Mouse (Mus musculus): ENCODE measurements around the gene Peli2. TPM values are rescaled to one million over a fixed set of nuclear protein-coding genes. Genes with fewer than 3 reads are reported as not detected.
A peak's percentile ranks its signal among the peaks of the same experiment; 100 is the strongest.

The Peli2 gene
- polyA plus RNA-seq, 1 experiment from 2014 or later = 11.7 TPM

GRCm38 (mm10) chr14:48086682-48087297, 33.8 kb upstream of the Peli2 start:
- Histone ChIP-seq H3K27ac (ENCODE audit: low read length) (peak overlapping the region; percentile 11; the same call in 1 of the 2 replicates), H3K9ac (replicated peaks; ENCODE audit: low read depth) (no peak overlapping the region), H3K4me1 (ENCODE audit: insufficient read depth, low read depth, low read length) (0 out of 2 replicates have a peak, but pooled peaks cover 6% of the 10 kb centered on the region), H3K27me3 (replicated peaks; ENCODE audit: insufficient read depth, low read length) (no peaks in the 10 kb centered on the region), H3K4me3 (ENCODE audit: low read depth, low read length) (no peak overlapping the region), H3K9me3 (ENCODE audit: low read length) (no peaks in the 10 kb centered on the region), H3K36me3 (ENCODE audit: insufficient read depth, low read length) (no peaks in the 10 kb centered on the region), H3K4me2 (replicated peaks; ENCODE audit: low read depth, low read length) (no peak overlapping the region)
- WGBS = 44% methylated on average over 7 of the region's 7 CpGs
- DNase-seq (ENCODE audit: low spot score) = peak; percentile 65
- peak; percentile 39; the same call in 1 of the 2 replicates for ATAC-seq
- TF ChIP-seq CTCF (IDR thresholded peaks at IDR 0.05) = no peak
- TF ChIP-seq EP300 (IDR thresholded peaks at IDR 0.05) = no peak

GRCm38 (mm10) chr14:48087298-48087830, 33.3 kb upstream of the Peli2 start:
- DNase-seq (ENCODE audit: low spot score) = no peak
- Histone ChIP-seq H3K36me3 (ENCODE audit: insufficient read depth, low read length) (no peaks in the 10 kb centered on the region), H3K4me1 (ENCODE audit: insufficient read depth, low read depth, low read length) (0 out of 2 replicates have a peak, but pooled peaks cover 6% of the 10 kb centered on the region), H3K4me3 (ENCODE audit: low read depth, low read length) (no peak overlapping the region), H3K27ac (ENCODE audit: low read length) (no peak overlapping the region), H3K4me2 (replicated peaks; ENCODE audit: low read depth, low read length) (no peak overlapping the region), H3K9me3 (ENCODE audit: low read length) (no peaks in the 10 kb centered on the region), H3K9ac (replicated peaks; ENCODE audit: low read depth) (no peak overlapping the region), H3K27me3 (replicated peaks; ENCODE audit: insufficient read depth, low read length) (no peaks in the 10 kb centered on the region)
- no peak for TF ChIP-seq EP300 (IDR thresholded peaks at IDR 0.05)
- TF ChIP-seq CTCF (IDR thresholded peaks at IDR 0.05) = no peak
- ATAC-seq = no peak
- 58% methylated on average over 8 of the region's 8 CpGs for WGBS

GRCm38 (mm10) chr14:48090465-48090864, 30.2 kb upstream of the Peli2 start:
- H3K9me3 ChIP-seq (ENCODE audit: low read length) = no peaks in the 10 kb centered on the region
- peak; percentile 61 for TF ChIP-seq EP300 (IDR thresholded peaks at IDR 0.05)
- no peak for TF ChIP-seq CTCF (IDR thresholded peaks at IDR 0.05)
- no peak overlapping the region for H3K9ac ChIP-seq (replicated peaks; ENCODE audit: low read depth)
- WGBS = 37% methylated on average over 4 of the region's 4 CpGs
- no peak overlapping the region for H3K4me2 ChIP-seq (replicated peaks; ENCODE audit: low read depth, low read length)
- H3K4me1 ChIP-seq (ENCODE audit: insufficient read depth, low read depth, low read length) = 0 out of 2 replicates have a peak, but pooled peaks cover 6% of the 10 kb centered on the region
- H3K36me3 ChIP-seq (ENCODE audit: insufficient read depth, low read length) = no peaks in the 10 kb centered on the region
- no peak overlapping the region for H3K4me3 ChIP-seq (ENCODE audit: low read depth, low read length)
- ATAC-seq (peak; percentile 37), DNase-seq (ENCODE audit: low spot score) (peak; percentile 71)
- no peaks in the 10 kb centered on the region for H3K27me3 ChIP-seq (replicated peaks; ENCODE audit: insufficient read depth, low read length)
- no peak overlapping the region for H3K27ac ChIP-seq (ENCODE audit: low read length)

- WGBS = 73% methylated on average over 8 of the region's 8 CpGs
- Histone ChIP-seq H3K9ac (replicated peaks; ENCODE audit: low read depth) (no peak overlapping the region), H3K9me3 (ENCODE audit: low read length) (no peaks in the 10 kb centered on the region), H3K4me3 (ENCODE audit: low read depth, low read length) (no peak overlapping the region), H3K4me2 (replicated peaks; ENCODE audit: low read depth, low read length) (no peak overlapping the region), H3K27me3 (replicated peaks; ENCODE audit: insufficient read depth, low read length) (no peaks in the 10 kb centered on the region), H3K36me3 (ENCODE audit: insufficient read depth, low read length) (no peaks in the 10 kb centered on the region), H3K4me1 (ENCODE audit: insufficient read depth, low read depth, low read length) (0 out of 2 replicates have a peak, but pooled peaks cover 6% of the 10 kb centered on the region), H3K27ac (ENCODE audit: low read length) (no peak overlapping the region)
- ATAC-seq = no peak
- DNase-seq (ENCODE audit: low spot score) = no peak
- no peak for TF ChIP-seq EP300 (IDR thresholded peaks at IDR 0.05)
- no peak for TF ChIP-seq CTCF (IDR thresholded peaks at IDR 0.05)
Measured at GRCm38 (mm10) chr14:48091160-48091559, 29.5 kb upstream of the Peli2 start.

GRCm38 (mm10) chr14:48098253-48098652, 22.4 kb upstream of the Peli2 start:
- H3K4me1 ChIP-seq (ENCODE audit: insufficient read depth, low read depth, low read length) = no peaks in the 10 kb centered on the region
- H3K27ac ChIP-seq (ENCODE audit: low read length) = no peak overlapping the region
- no peaks in the 10 kb centered on the region for H3K27me3 ChIP-seq (replicated peaks; ENCODE audit: insufficient read depth, low read length)
- H3K9ac ChIP-seq (replicated peaks; ENCODE audit: low read depth) = no peak overlapping the region
- 48% methylated on average over 6 of the region's 6 CpGs for WGBS
- no peak for DNase-seq (ENCODE audit: low spot score)
- H3K9me3 ChIP-seq (ENCODE audit: low read length) = no peaks in the 10 kb centered on the region
- H3K4me2 ChIP-seq (replicated peaks; ENCODE audit: low read depth, low read length) = no peak overlapping the region
- TF ChIP-seq CTCF (IDR thresholded peaks at IDR 0.05) = no peak
- no peak for TF ChIP-seq EP300 (IDR thresholded peaks at IDR 0.05)
- ATAC-seq = no peak
- no peaks in the 10 kb centered on the region for H3K36me3 ChIP-seq (ENCODE audit: insufficient read depth, low read length)
- H3K4me3 ChIP-seq (ENCODE audit: low read depth, low read length) = no peak overlapping the region

GRCm38 (mm10) chr14:48099354-48099753, 21.3 kb upstream of the Peli2 start:
- Histone ChIP-seq H3K4me3 (ENCODE audit: low read depth, low read length) (no peak overlapping the region), H3K9me3 (ENCODE audit: low read length) (no peaks in the 10 kb centered on the region), H3K9ac (replicated peaks; ENCODE audit: low read depth) (no peak overlapping the region), H3K27me3 (replicated peaks; ENCODE audit: insufficient read depth, low read length) (no peaks in the 10 kb centered on the region), H3K36me3 (ENCODE audit: insufficient read depth, low read length) (no peaks in the 10 kb centered on the region), H3K27ac (ENCODE audit: low read length) (no peak overlapping the region), H3K4me1 (ENCODE audit: insufficient read depth, low read depth, low read length) (no peaks in the 10 kb centered on the region), H3K4me2 (replicated peaks; ENCODE audit: low read depth, low read length) (no peak overlapping the region)
- TF ChIP-seq EP300 (IDR thresholded peaks at IDR 0.05) (no peak), CTCF (IDR thresholded peaks at IDR 0.05) (no peak)
- ATAC-seq (no peak; the same call in 1 of the 2 replicates), DNase-seq (ENCODE audit: low spot score) (peak; percentile 65)
- WGBS = 30% methylated on average over 1 of the region's 1 CpGs
